Mouse (Mus musculus) bone marrow macrophage, adult 2 months (primary cell): ENCODE data around the gene Pxk.

Source experiments
- CTCF ChIP-seq: IDR thresholded peaks from 2 replicates; pipeline ENCODE4 v1.5.1; 2012; ENCODE audit warnings: low read depth, mild to moderate bottlenecking, low read length, moderate library complexity
- POLR2A ChIP-seq: IDR thresholded peaks from 2 replicates; pipeline ENCODE4 v1.6.1; 2012; ENCODE audit warnings: mild to moderate bottlenecking, low read depth, low read length, borderline replicate concordance

DNA sequence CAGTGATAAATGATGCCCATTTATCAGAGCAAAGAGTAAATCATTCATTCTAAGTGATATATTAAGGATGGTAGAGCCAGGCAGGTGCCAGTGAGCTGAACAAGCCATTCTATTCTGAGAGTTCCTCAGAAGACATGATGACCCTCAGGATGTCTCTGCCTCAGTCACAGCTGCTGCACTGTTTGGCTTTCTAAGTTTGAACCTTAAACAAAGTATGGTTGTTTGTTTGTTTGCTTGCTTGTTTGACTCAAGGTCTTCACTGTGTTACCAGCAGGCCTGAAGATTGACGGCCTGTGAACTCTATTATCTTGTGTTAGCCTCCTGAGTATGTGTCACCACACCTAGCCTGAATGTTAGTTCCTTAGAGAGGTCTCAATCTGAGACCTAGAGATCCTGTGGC is 16.7 kb downstream of the Pxk start:
- TF ChIP-seq CTCF (no peak), POLR2A (no peak)
